Mouse (Mus musculus): Measurements from ENCODE around the gene Abhd4. TPM values are rescaled to one million over a fixed set of nuclear protein-coding genes. Genes with fewer than 3 reads are reported as not detected.

Gene Abhd4
- 36.7 and 41.5 TPM in 2 replicates for polyA plus RNA-seq (2016; fragmentation: Nextera tagmentation; extraction: Ambion mirVana)

DNA sequence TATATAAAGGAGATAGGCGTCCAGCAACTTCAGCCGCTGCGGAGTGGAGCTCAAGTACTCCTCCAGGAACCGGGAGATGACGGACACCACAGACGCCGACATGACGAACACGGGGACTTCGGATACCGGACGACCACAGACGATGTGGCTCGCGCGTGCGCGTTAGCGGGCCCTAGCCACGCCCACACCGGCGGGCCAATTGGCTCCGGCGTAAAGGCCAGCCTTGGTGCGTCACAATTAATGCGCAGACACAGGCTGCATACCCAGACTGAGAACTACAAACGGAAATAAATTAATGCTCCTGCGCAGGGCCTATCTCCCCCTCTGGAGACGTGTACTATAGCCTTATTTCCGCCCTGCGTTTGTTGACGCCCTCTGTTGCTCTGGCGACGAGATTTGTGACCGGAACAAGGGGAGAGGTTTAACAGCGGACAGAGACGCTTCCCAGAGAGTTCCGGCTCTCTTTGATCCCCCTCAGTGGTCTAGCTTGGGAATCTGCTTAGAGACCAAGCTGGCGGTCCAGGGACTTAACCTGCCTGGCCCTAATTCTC is at the start of gene Abhd4, which contains the start of gene Dad1:
Gene Abhd4, plus strand, starts transcription at position 448 of the 551 bp plus-strand sequence.
Gene Dad1, minus strand, starts transcription at position 364 of the 551 bp plus-strand sequence.
- Histone ChIP-seq H3K36me3 (peaks cover 12% of the 10 kb centered on the region), H3K4me1 (peaks cover 43% of the 10 kb centered on the region), H3K27me3 (ENCODE audit: low read depth, poor library complexity, severe bottlenecking) (0 out of 2 replicates have a peak, but pooled peaks cover 5% of the 10 kb centered on the region), H3K27ac (replicated peaks) (peak within 1 kb of the TSS; percentile 83), H3K9me3 (replicated peaks) (no peaks in the 10 kb centered on the region), H3K4me3 (peak within 1 kb of the TSS; percentile 68)
- peak; percentile 98 for DNase-seq (ENCODE audit: low spot score)
- WGBS = under 1% methylated on average over 39 of the region's 39 CpGs

DNA sequence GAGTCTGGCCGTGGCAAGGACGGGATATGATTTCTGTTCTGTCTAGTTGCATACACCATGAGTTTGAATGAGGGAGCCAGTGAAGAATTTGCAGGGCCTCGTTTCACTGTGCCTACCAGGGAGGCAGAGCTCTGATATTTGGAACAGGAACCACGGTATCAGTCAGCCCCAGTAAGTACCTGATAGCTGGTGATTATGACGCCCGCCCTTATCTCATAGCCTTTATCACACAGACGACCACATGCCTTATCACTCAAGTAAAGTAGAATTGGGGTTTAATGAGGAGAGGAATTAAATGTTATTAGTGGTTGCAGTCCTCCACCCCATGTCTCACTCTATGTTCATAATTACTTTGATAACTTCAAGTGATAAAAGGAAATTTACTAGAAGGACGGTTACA is 49.7 kb upstream of the Abhd4 start:
- H3K4me3 ChIP-seq = no peak overlapping the region
- no peaks in the 10 kb centered on the region for H3K27me3 ChIP-seq (ENCODE audit: low read depth, poor library complexity, severe bottlenecking)
- H3K9me3 ChIP-seq (replicated peaks) = no peaks in the 10 kb centered on the region
- 87% methylated on average over 8 of the region's 8 CpGs for WGBS
- H3K4me1 ChIP-seq = peaks cover 7% of the 10 kb centered on the region; the same call in 1 of the 2 replicates
- DNase-seq (ENCODE audit: low spot score) = no peak
- no peaks in the 10 kb centered on the region for H3K36me3 ChIP-seq
- no peak overlapping the region for H3K27ac ChIP-seq (replicated peaks)

GRCm38 (mm10) chr14:54204786-54205185 is 49.2 kb upstream of the Abhd4 start:
- DNase-seq (ENCODE audit: low spot score) = no peak
- Histone ChIP-seq H3K27me3 (ENCODE audit: low read depth, poor library complexity, severe bottlenecking) (no peaks in the 10 kb centered on the region), H3K36me3 (no peaks in the 10 kb centered on the region), H3K9me3 (replicated peaks) (no peaks in the 10 kb centered on the region), H3K4me1 (peaks cover 7% of the 10 kb centered on the region; the same call in 1 of the 2 replicates), H3K4me3 (no peak overlapping the region), H3K27ac (replicated peaks) (no peak overlapping the region)
- 59% methylated on average over 4 of the region's 4 CpGs for WGBS

DNA sequence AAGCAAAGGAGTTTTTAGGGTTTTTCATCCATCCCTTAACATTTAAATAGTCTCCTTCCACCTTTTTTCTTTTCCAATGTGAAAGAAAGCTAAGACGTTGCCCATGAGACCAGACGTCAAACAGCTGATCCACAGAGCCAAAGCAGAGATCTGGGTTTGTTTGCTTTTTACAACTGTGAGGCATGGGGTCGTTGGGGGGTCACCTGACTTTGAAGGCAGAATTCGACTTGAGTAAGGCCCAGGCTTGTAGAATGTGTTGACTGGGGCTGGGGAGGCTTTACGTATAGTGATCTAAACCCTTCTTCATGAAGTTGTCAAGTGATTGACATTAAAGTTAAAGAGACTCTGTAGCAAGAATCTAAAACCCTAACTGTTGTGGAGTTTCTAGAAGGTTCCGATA is 48.1 kb upstream of the Abhd4 start:
- no peaks in the 10 kb centered on the region for H3K9me3 ChIP-seq (replicated peaks)
- DNase-seq (ENCODE audit: low spot score) = no peak
- peaks cover 7% of the 10 kb centered on the region; the same call in 1 of the 2 replicates for H3K4me1 ChIP-seq
- H3K36me3 ChIP-seq = no peaks in the 10 kb centered on the region
- H3K4me3 ChIP-seq = no peak overlapping the region
- no peaks in the 10 kb centered on the region for H3K27me3 ChIP-seq (ENCODE audit: low read depth, poor library complexity, severe bottlenecking)
- no peak overlapping the region for H3K27ac ChIP-seq (replicated peaks)
- WGBS = 75% methylated on average over 6 of the region's 6 CpGs

- WGBS = 89% methylated on average over 5 of the region's 5 CpGs
- no peaks in the 10 kb centered on the region for H3K9me3 ChIP-seq (replicated peaks)
- no peaks in the 10 kb centered on the region for H3K27me3 ChIP-seq (ENCODE audit: low read depth, poor library complexity, severe bottlenecking)
- no peak for DNase-seq (ENCODE audit: low spot score)
- H3K4me3 ChIP-seq = no peak overlapping the region
- peaks cover 7% of the 10 kb centered on the region; the same call in 1 of the 2 replicates for H3K4me1 ChIP-seq
- H3K36me3 ChIP-seq = no peaks in the 10 kb centered on the region
- H3K27ac ChIP-seq (replicated peaks) = no peak overlapping the region
Measured at GRCm38 (mm10) chr14:54206309-54206708, 47.7 kb upstream of the Abhd4 start.

DNA sequence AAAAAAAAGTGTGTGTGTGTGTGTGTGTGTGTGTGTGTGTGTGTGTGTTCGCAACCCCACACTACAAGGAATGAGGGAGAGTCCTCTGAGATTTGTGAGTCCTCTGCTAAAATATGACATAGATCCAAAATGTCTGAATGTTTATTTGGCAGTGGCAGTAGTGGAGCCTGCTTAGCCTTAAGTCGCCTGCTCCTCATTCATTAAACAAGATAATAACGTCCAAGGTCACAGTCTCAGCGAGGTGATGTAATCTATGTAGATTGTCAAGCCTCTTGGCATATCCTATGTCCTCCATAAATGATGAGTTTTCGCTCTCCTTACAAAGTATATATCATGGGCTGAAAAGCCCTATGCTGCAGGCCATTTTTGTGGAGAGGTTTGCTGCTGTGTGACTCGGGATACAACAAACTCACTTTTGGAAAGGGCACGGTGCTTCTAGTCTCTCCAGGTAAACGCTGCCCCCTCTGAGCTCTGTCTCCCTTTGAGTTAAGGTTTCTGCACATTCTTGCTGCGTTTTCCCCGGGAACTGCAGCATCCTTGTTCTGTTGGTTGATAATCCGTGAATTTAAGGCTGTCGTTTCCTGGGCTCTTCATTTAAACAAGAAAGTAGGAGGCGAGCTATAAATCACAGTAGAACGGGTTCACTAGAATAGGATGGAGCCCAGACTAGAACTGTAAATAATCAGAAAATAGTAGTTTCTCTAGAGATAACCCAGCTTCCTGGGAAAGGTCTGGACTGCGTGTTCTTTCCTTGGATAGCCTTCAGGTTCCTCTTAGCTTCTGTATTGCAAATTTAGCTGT is 47.0 kb upstream of the Abhd4 start:
- no peaks in the 10 kb centered on the region for H3K27me3 ChIP-seq (ENCODE audit: low read depth, poor library complexity, severe bottlenecking)
- WGBS = 85% methylated on average over 15 of the region's 15 CpGs
- DNase-seq (ENCODE audit: low spot score) = no peak
- H3K27ac ChIP-seq (replicated peaks) = no peak overlapping the region
- H3K36me3 ChIP-seq = no peaks in the 10 kb centered on the region
- H3K4me3 ChIP-seq = no peak overlapping the region
- H3K4me1 ChIP-seq = peaks cover 7% of the 10 kb centered on the region; the same call in 1 of the 2 replicates
- H3K9me3 ChIP-seq (replicated peaks) = no peaks in the 10 kb centered on the region

DNA sequence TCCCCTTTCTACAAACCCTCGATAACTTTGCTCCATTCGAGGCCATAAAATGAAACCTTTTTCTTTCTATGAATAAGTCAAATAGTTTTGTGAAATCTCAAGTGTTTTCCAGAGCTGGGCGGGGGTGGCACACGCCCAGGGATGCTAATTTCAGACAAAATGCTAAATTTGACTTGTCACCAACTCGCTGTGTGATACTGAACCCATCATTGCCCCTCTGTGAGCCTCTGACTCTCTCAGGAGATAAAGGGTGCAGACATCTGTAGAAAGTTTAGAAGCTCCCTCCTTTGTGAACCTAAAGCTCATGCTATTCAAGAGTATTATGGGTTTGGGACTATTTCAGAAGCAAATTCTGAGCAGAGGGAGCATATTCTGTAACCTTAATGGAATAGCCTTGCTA is 46.1 kb upstream of the Abhd4 start:
- no peaks in the 10 kb centered on the region for H3K9me3 ChIP-seq (replicated peaks)
- H3K4me3 ChIP-seq = no peak overlapping the region
- H3K4me1 ChIP-seq = peaks cover 7% of the 10 kb centered on the region; the same call in 1 of the 2 replicates
- no peaks in the 10 kb centered on the region for H3K36me3 ChIP-seq
- no peaks in the 10 kb centered on the region for H3K27me3 ChIP-seq (ENCODE audit: low read depth, poor library complexity, severe bottlenecking)
- no peak for DNase-seq (ENCODE audit: low spot score)
- WGBS = 85% methylated on average over 5 of the region's 5 CpGs
- no peak overlapping the region for H3K27ac ChIP-seq (replicated peaks)

DNA sequence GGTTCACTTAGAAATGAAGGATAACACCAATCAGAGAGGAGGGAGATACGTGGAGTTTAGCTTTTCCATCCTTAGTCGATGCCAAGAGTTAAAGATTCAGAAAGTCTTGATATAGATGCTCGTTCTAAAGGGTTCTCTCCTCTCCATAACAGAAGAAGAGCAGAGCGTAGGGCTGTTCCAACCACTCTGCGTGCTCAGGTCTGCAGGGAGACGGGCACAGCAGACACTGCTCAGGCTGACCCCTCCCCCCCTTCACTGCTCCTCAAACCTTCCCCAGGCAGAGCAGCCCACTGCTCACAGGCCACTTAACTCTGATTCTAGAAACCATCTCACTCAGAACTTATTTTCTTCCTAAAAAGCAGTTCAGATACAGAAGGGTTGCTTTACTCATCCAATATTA is 45.2 kb upstream of the Abhd4 start:
- Histone ChIP-seq H3K4me1 (peaks cover 7% of the 10 kb centered on the region; the same call in 1 of the 2 replicates), H3K36me3 (no peaks in the 10 kb centered on the region), H3K4me3 (no peak overlapping the region), H3K27me3 (ENCODE audit: low read depth, poor library complexity, severe bottlenecking) (no peaks in the 10 kb centered on the region), H3K27ac (replicated peaks) (no peak overlapping the region), H3K9me3 (replicated peaks) (no peaks in the 10 kb centered on the region)
- DNase-seq (ENCODE audit: low spot score) = no peak
- WGBS = 73% methylated on average over 6 of the region's 6 CpGs

- WGBS = 84% methylated on average over 5 of the region's 5 CpGs
- Histone ChIP-seq H3K4me1 (peaks cover 7% of the 10 kb centered on the region; the same call in 1 of the 2 replicates), H3K27me3 (ENCODE audit: low read depth, poor library complexity, severe bottlenecking) (no peaks in the 10 kb centered on the region), H3K9me3 (replicated peaks) (no peaks in the 10 kb centered on the region), H3K36me3 (no peaks in the 10 kb centered on the region), H3K27ac (replicated peaks) (no peak overlapping the region), H3K4me3 (no peak overlapping the region)
- no peak for DNase-seq (ENCODE audit: low spot score)
Measured at GRCm38 (mm10) chr14:54209932-54210331, 44.1 kb upstream of the Abhd4 start.

DNA sequence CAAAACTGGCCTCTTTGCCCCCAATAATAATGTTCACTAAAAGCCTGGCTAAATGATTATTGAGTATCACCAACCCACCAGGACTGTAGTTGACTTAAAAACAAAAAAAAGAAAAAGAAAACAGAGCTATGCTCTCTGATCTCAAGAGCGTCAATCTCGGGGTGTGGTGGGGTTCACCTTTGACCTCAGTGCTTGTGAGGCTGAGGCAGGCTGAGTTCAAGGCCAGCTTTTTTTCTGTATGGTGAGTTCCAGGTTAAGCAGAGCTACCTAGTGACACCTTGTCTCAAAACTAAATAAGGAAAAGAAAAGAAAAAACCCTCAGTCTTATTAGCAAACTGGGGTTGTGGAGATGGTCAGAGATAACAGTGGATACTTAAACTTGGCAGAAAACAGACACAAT is 43.6 kb upstream of the Abhd4 start:
- 90% methylated on average over 2 of the region's 2 CpGs for WGBS
- Histone ChIP-seq H3K36me3 (no peaks in the 10 kb centered on the region), H3K27ac (replicated peaks) (no peak overlapping the region), H3K27me3 (ENCODE audit: low read depth, poor library complexity, severe bottlenecking) (no peaks in the 10 kb centered on the region), H3K9me3 (replicated peaks) (no peaks in the 10 kb centered on the region), H3K4me3 (no peak overlapping the region), H3K4me1 (peaks cover 4% of the 10 kb centered on the region; the same call in 1 of the 2 replicates)
- DNase-seq (ENCODE audit: low spot score) = no peak

- DNase-seq (ENCODE audit: low spot score) = no peak
- H3K9me3 ChIP-seq (replicated peaks) = no peaks in the 10 kb centered on the region
- H3K36me3 ChIP-seq = no peaks in the 10 kb centered on the region
- WGBS = 86% methylated on average over 8 of the region's 8 CpGs
- peaks cover 4% of the 10 kb centered on the region; the same call in 1 of the 2 replicates for H3K4me1 ChIP-seq
- H3K27me3 ChIP-seq (ENCODE audit: low read depth, poor library complexity, severe bottlenecking) = no peaks in the 10 kb centered on the region
- H3K4me3 ChIP-seq = no peak overlapping the region
- H3K27ac ChIP-seq (replicated peaks) = no peak overlapping the region
Measured at GRCm38 (mm10) chr14:54211199-54211598, 42.8 kb upstream of the Abhd4 start.

GRCm38 (mm10) chr14:54211755-54212154 is 42.2 kb upstream of the Abhd4 start:
- H3K27me3 ChIP-seq (ENCODE audit: low read depth, poor library complexity, severe bottlenecking) = no peaks in the 10 kb centered on the region
- no peaks in the 10 kb centered on the region for H3K9me3 ChIP-seq (replicated peaks)
- no peak overlapping the region for H3K27ac ChIP-seq (replicated peaks)
- peaks cover 4% of the 10 kb centered on the region; the same call in 1 of the 2 replicates for H3K4me1 ChIP-seq
- DNase-seq (ENCODE audit: low spot score) = no peak
- 89% methylated on average over 5 of the region's 5 CpGs for WGBS
- H3K4me3 ChIP-seq = no peak overlapping the region
- no peaks in the 10 kb centered on the region for H3K36me3 ChIP-seq

DNA sequence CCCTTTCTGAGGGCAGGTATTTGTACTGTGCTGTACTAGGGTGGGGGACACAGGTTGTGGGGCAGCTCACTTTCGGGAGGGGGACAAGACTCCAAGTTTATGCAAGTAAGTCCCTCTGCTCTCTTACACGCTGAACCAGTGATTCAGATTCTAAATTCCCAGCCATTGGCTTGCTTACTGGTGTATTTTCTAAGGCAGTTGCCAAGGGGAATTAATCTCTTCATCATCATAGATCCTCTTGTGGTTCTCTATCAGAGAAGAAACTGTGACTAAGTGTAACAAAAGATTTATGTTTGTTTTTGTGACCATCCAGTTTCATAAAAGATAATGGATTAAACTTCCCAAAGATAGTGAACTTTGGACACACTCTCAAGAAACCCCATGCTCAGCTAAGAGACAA is 40.3 kb upstream of the Abhd4 start:
- DNase-seq (ENCODE audit: low spot score) = no peak
- H3K36me3 ChIP-seq = no peaks in the 10 kb centered on the region
- no peak overlapping the region for H3K27ac ChIP-seq (replicated peaks)
- WGBS = 85% methylated on average over 2 of the region's 2 CpGs
- no peaks in the 10 kb centered on the region for H3K9me3 ChIP-seq (replicated peaks)
- peaks cover 4% of the 10 kb centered on the region; the same call in 1 of the 2 replicates for H3K4me1 ChIP-seq
- H3K27me3 ChIP-seq (ENCODE audit: low read depth, poor library complexity, severe bottlenecking) = no peaks in the 10 kb centered on the region
- H3K4me3 ChIP-seq = no peak overlapping the region

All from midbrain, embryonic 10.5 days (tissue).